Mouse (Mus musculus) c-Kit-positive CD71-positive TER-119-negative erythroid progenitor cells, embryonic 14.5 days (primary cell): ENCODE measurements around the gene Pdzd8.

Experiments
- DNase-seq: peaks from one replicate; pipeline ENCODE4 v3.0.0-alpha.2; 2013; ENCODE audit warnings: low read depth

The Pdzd8 gene

GRCm38 (mm10) chr19:59273190-59273589, 72.4 kb downstream of the Pdzd8 start:
- no peak for DNase-seq

GRCm38 (mm10) chr19:59267417-59267963, 78.1 kb downstream of the Pdzd8 start:
- no peak for DNase-seq

DNA sequence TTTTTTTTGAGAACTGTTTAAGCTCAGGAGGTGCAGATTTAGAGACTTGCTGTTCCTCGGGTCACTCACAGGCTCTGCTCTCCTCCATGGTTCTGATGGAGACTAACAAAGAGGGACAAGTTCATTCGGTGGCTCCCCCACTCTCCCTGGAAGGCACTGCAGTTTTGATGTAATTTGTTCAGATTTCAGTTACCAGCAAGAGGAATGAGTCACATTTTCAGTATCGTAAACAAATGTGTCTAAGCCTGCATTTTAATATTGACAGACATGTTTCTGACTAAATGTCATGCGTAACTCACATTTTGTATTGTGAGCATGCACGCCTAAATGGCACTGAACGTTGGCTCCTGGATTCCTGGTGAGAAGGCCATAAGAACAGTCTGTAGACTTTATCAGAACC, 79.7 kb downstream of the Pdzd8 start:
- DNase-seq = no peak

DNA sequence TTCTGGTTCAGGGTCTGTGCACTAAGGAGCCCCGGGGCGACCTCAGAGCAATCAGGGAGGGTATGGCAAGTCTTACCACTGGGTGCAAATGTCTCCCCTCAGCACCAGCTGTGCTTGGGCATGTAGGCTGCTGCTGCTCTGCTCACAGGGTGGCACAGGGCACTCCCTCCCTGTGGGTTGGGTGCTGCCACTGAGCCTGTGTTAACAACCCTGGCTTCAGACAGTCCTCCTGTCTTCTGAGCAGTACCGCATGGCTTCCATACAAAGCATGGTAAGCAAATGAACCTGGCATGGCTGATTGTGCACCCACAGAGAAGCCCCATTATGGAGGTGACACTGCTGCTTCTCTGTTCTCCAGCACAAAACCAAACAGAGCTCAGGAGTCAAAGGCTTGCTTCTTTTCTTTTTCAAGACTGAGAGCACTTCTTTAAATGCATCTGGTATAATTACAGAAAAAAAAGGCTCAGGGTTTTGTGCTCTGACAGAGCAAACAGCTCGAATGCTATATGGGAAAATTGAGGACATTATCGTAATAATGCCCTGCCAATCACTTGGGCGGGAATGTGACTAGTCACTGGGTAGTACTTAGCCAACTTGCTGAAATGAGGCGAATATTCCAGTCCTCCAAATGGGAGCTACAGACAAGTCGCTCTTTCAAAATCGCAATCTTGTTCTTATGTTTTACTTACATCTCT, 80.6 kb downstream of the Pdzd8 start:
- DNase-seq = no peak

GRCm38 (mm10) chr19:59263171-59263570, 82.4 kb downstream of the Pdzd8 start:
- DNase-seq = no peak

GRCm38 (mm10) chr19:59261604-59262003, 84.0 kb downstream of the Pdzd8 start:
- DNase-seq = no peak

DNA sequence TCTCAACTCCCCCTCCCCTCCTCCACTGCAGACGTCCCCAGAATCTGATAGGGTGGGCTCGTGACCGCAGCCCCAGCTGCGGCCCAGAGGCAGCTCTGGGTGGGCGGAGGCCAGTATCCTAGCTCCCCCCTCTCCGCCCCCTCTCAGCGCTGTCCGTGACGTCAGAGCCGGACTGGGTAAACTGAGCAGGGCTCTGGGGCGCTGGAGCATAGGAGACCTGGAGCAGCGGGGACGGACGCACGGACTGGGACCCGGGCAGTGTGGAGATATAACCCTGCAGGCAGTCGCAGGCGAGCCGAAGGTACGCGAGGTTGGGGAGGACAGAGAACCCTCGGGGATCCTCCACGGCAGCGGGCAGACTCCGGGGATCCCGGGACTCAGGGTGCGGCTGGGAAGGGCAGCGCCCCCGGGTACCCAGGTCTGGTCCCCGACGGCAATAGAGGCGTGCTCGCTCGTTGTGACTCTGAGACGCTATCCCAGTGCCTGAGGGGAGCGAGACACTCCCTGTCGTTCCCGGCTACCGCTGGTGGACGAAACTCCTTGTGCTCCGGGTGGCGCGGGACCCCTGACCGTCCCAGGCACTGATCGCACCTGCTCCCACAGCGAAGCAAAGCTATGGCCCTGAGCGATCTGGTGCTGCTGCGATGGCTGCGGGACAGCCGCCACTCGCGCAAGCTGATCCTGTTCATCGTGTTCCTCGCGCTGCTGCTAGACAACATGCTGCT, 84.7 kb downstream of the Pdzd8 start, which contains the start of gene Slc18a2:
Gene Slc18a2 (plus strand): TSS at position 179 of the 725 bp plus-strand sequence.
- no peak for DNase-seq

- no peak for DNase-seq
Measured at GRCm38 (mm10) chr19:59259633-59260032, 85.9 kb downstream of the Pdzd8 start.

- no peak for DNase-seq
Measured at GRCm38 (mm10) chr19:59252651-59253050, 92.9 kb downstream of the Pdzd8 start.

- DNase-seq = no peak
Measured at GRCm38 (mm10) chr19:59248553-59249286, 96.9 kb downstream of the Pdzd8 start.

DNA sequence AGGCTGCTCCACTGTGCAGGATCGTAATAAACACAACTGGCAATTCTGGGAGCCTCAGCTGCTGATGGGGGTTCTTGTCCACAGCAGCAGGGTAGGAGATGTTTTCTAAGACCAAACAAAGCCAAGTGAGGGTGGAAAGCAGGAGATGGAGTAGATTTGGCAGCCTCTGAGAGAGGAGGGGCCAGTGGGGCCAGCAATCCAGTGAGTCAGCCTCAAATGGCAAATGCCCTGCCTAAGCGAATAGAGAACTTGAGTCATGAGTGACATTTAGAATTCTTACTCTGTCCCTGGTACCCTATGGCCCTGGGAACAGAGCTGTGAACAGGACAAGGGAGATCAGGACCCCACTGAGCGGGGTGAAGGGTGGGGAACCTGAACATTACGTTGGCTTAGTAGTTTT, 97.4 kb downstream of the Pdzd8 start:
- DNase-seq = no peak
